Mouse (Mus musculus): ENCODE results near the gene Syne2.

Syne2 gene

GRCm38 (mm10) chr12:75951328-75951727, 133.4 kb downstream of the Syne2 start:
- peak; percentile 36 to 70 for DNase-seq

DNA sequence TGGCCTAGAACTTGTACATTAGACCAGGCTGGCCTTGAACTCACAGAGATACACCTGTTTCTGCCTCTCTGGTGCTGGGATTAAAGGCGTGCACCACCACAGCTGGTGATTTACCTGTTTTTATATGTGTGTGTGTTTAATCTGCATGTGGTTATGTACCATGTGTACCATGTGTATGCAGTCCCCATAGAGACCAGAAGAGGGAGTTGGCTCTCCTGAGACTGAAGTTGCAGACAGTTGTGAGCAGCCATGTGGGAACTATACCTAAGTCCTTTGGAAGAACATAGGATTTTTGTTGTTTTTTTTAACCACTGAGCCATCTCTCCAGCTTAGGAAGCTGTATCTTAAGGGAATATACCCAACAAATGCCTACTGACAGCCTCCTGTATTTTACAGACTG, 134.1 kb downstream of the Syne2 start:
- DNase-seq: no peak

GRCm38 (mm10) chr12:75966441-75967195, 148.7 kb downstream of the Syne2 start:
- no peak for DNase-seq

GRCm38 (mm10) chr12:75979079-75979478, 161.1 kb downstream of the Syne2 start:
- no peak for DNase-seq

GRCm38 (mm10) chr12:75983336-75983735, 165.4 kb downstream of the Syne2 start:
- DNase-seq: no peak

GRCm38 (mm10) chr12:75992226-75992858, 174.4 kb downstream of the Syne2 start:
- no peak for DNase-seq

DNA sequence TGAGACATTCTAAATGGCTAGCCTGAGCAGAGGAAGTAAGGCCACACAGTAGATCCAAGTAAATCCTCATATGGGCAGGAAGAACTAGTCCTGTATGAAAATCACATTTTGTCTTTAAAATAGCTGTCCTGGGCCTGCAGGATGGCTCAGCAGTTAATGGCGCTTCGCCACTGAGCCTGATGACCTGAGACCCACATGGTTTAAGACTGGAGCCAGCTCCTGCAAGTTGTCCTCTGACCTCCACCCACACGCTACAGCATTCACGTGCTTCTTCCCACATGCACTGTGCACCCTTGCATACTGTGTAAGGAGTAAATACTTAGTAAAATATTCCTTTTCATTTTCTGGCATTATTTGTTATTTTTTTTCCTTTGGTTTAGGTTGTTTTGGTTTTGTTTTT, 175.0 kb downstream of the Syne2 start:
- no peak for DNase-seq

- peak in 1 of 2 experiments; percentile 13 for DNase-seq
These were observed 177.2 kb downstream of the Syne2 start for GRCm38 (mm10) chr12:75995086-75995485.

- no peak for DNase-seq
These were observed 179.6 kb downstream of the Syne2 start for GRCm38 (mm10) chr12:75997547-75997946.

DNA sequence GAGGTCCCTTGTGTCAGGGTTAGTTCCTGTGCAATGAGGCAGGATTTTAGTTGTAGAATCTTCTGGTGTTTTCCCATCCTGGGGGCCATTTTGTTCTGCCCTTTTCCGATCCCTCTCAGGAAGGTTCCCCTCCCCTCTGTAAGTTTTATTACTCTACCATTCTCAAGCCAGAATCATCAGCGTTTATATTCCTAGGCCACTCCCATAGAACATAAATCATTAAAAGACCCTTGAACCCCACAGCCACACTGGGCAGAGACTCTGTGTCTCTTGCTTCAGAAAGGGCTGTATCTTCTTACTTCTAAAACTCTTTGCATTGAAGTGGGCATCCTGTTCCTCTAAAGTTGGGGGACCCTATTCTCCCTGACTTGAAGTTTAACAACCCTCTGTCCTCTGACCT, 180.5 kb downstream of the Syne2 start:
- no peak for DNase-seq

GRCm38 (mm10) chr12:76004697-76005249, 186.8 kb downstream of the Syne2 start:
- DNase-seq: no peak

DNA sequence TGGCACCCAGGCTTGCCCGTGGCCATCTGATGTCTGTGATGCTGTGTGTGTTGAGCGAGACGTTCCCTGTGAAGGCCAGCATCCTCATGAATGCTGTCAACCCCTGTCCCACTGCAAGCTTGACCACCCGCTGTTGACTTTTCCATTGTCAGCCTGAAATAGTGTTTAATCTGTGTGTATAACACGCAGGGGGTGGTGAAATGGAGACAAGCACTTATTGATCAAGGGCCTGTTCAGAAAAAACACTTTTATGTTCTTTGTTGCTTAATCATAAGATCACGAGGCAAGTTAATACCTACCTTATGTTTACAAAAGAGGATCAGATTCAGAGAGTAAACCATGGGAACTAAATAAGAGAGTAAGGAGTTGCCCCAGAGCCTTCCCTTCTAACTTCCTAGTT, 191.1 kb downstream of the Syne2 start:
- no peak for DNase-seq

- DNase-seq: no peak
These were observed 194.9 kb downstream of the Syne2 start for GRCm38 (mm10) chr12:76012789-76013188.

DNA sequence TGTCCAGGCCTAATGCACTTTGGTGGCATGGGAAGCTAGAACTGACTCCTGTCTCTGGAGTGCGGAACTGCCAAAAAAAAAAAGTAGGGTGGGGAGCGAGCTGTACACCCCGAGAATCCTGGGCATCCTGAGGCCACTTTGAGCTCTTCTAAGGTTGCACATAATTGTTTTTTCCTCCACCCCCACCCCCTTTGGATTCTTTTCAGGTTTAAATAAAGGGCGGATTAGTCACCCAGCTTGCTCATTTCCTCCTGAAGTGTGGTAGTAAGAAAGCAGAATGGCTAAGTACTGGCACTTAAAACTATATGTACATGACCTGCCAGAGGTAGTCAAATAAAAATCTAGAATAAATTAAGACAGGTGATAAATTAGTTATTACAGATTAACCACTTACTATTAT, 195.5 kb downstream of the Syne2 start:
- DNase-seq: no peak

GRCm38 (mm10) chr12:76015026-76015425, 197.1 kb downstream of the Syne2 start:
- no peak for DNase-seq

GRCm38 (mm10) chr12:76015489-76015888, 197.6 kb downstream of the Syne2 start:
- peak; percentile 50 to 65 for DNase-seq

GRCm38 (mm10) chr12:76016123-76017101, 198.5 kb downstream of the Syne2 start:
- DNase-seq: peak; percentile 84 to 91

DNA sequence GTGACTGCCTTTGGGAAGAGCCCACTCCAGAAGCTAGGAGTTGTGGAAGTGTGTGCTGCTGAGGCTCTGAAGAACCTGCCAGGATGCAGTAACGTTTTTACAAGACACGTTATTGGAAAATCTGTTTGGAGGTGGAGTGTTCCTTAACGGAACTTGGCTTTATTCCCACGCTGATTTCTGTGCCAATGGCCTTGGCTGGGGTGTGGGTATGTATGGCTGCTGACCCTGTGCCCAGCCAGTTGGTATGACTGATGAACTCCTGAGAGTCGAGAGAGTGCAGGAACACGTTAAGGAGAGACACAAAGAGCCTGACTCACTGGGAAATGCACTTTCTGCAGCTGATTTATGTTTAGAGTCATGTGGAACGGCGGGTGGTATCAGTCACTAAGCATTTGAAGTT, 200.7 kb downstream of the Syne2 start:
- peak in 1 of 2 experiments; percentile 28 for DNase-seq

GRCm38 (mm10) chr12:76042301-76042700, 224.4 kb downstream of the Syne2 start:
- no peak for DNase-seq

GRCm38 (mm10) chr12:76046561-76046960, 228.6 kb downstream of the Syne2 start:
- DNase-seq: no peak

GRCm38 (mm10) chr12:76047921-76048320, 230.0 kb downstream of the Syne2 start:
- DNase-seq: no peak

GRCm38 (mm10) chr12:76048672-76049071, 230.7 kb downstream of the Syne2 start:
- no peak for DNase-seq

DNA sequence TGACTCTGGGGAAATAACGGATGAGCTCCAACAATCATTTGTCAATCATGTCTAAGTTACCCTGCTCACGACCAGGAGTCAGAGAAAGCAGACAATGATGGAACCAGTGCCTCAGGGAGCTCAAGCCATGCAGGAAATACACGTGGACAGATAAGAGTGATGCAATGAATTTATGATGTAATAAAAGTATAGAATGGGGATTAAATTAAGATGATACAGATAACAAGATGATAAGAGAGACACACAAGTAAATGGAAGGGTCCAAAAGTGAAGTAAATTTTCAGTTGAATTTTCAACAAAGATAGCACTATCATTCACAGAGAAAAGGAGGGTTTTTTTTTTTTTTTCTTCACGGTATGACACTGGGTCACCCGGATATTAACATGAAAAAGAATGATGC, 231.4 kb downstream of the Syne2 start:
- DNase-seq: no peak

All from cerebellum, postnatal 25 days (tissue).